Mouse (Mus musculus) limb, embryonic 14.5 days (tissue): ENCODE measurements around the gene Agtpbp1. TPM values are rescaled to one million over a fixed set of nuclear protein-coding genes. Genes with fewer than 3 reads are reported as not detected.

Source experiments
- ATAC-seq: fragments of 200-750 bp; cut with Nextera tagmentation; 2 replicates; pipeline ENCODE4 v1.8.0; 2017; ENCODE audit warnings: low read depth, moderate number of reproducible peaks, moderate TSS enrichment; ENCODE audit not compliant: low FRiP score
- DNase-seq: peaks from one replicate; pipeline ENCODE4 v3.0.0-alpha.2; 2015; ENCODE audit warnings: low spot score
- H3K27ac ChIP-seq: fragments of 300-500 bp; sonication (generic); replicated peaks from 2 replicates; pipeline ENCODE4 v1.5.1; 2014; ENCODE audit warnings: low read depth, mild to moderate bottlenecking, low read length, moderate library complexity, mixed read lengths
- H3K27me3 ChIP-seq: fragments of 300-500 bp; sonication (generic); 2 replicates; pipeline ENCODE4 v1.6.1; 2014; ENCODE audit warnings: low read length, mixed read lengths; ENCODE audit not compliant: control insufficient read depth, insufficient read depth
- H3K36me3 ChIP-seq: fragments of 300-500 bp; sonication (generic); 2 replicates; pipeline ENCODE4 v1.6.1; 2014; ENCODE audit warnings: mild to moderate bottlenecking, low read length, moderate library complexity, mixed read lengths; ENCODE audit not compliant: control insufficient read depth, insufficient read depth
- H3K4me1 ChIP-seq: fragments of 300-500 bp; sonication (generic); 2 replicates; pipeline ENCODE4 v1.6.1; 2014; ENCODE audit warnings: antibody characterized with exemption, low read length, mixed read lengths; ENCODE audit not compliant: control insufficient read depth, insufficient read depth
- H3K4me2 ChIP-seq: fragments of 300-500 bp; sonication (generic); replicated peaks from 2 replicates; pipeline ENCODE4 v1.6.1; 2014; ENCODE audit warnings: low read depth, mild to moderate bottlenecking, low read length, moderate library complexity; ENCODE audit not compliant: severe bottlenecking
- H3K4me3 ChIP-seq: fragments of 300-500 bp; sonication (generic); replicated peaks from 2 replicates; pipeline ENCODE4 v1.5.1; 2014; ENCODE audit warnings: low read length
- H3K9ac ChIP-seq: fragments of 300-500 bp; sonication (generic); 2 replicates; pipeline ENCODE4 v1.6.1; 2014; ENCODE audit warnings: mild to moderate bottlenecking, low read depth, low read length, moderate library complexity; ENCODE audit not compliant: severe bottlenecking
- H3K9me3 ChIP-seq: fragments of 300-500 bp; sonication (generic); 2 replicates; pipeline ENCODE4 v1.6.1; 2016; ENCODE audit warnings: low read length; ENCODE audit not compliant: control insufficient read depth
- POLR2A ChIP-seq: fragments of 200-500 bp; IDR thresholded peaks from 2 replicates; pipeline ENCODE4 v1.8.0; 2012; ENCODE audit warnings: inconsistent platforms, mild to moderate bottlenecking, moderate library complexity, borderline replicate concordance; ENCODE audit not compliant: insufficient read depth, insufficient read length; ENCODE audit errors: extremely low read depth
- WGBS: fragments of 180-500 bp; shearing (Covaris S2); extraction: QIAGEN DNeasy Blood & Tissue Kit; methylation state at CpG from one replicate; pipeline ENCODE4 v1.1.7; 2014; 5-methylcytosine and 5-hydroxymethylcytosine counted together
- polyA plus RNA-seq, 2 experiments: library from polyadenylated mRNA; depleted of rRNA in 1 of 2; stranded (reverse) in 1 of 2; unstranded in 1 of 2; fragments of >200 nt; fragmentation: Nextera tagmentation in 1 of 2; extraction: Ambion mirVana in 1 of 2; gene quantifications; 2 replicates each; pipeline versions ENCODE4 v1.2.1 to v1.2.3; 2012 to 2014

Gene Agtpbp1
- polyA plus RNA-seq, 2 experiments: 13.9 to 16.5 TPM

GRCm38 (mm10) chr13:59562471-59562870, 22.6 kb downstream of the Agtpbp1 start:
- WGBS: 89% methylated on average over 2 of the region's 2 CpGs
- TF ChIP-seq POLR2A: no peak
- H3K9ac ChIP-seq: no peak overlapping the region

GRCm38 (mm10) chr13:59558776-59559175, 26.3 kb downstream of the Agtpbp1 start:
- 85% methylated on average over 5 of the region's 5 CpGs for WGBS
- H3K27me3 ChIP-seq: no peaks in the 10 kb centered on the region
- no peak for ATAC-seq

More at GRCm38 (mm10) chr13:59562471-59562870, 22.6 kb downstream of the Agtpbp1 start:
- Histone ChIP-seq H3K4me1 (no peaks in the 10 kb centered on the region), H3K9me3 (no peaks in the 10 kb centered on the region), H3K27ac (no peak overlapping the region), H3K27me3 (no peaks in the 10 kb centered on the region), H3K4me3 (no peak overlapping the region), H3K36me3 (no peaks in the 10 kb centered on the region), H3K4me2 (no peak overlapping the region)
- ATAC-seq (no peak), DNase-seq (no peak)

GRCm38 (mm10) chr13:59557185-59557985, 27.6 kb downstream of the Agtpbp1 start:
- Histone ChIP-seq H3K27me3 (no peaks in the 10 kb centered on the region), H3K4me2 (peak overlapping the region; percentile 88), H3K9me3 (no peaks in the 10 kb centered on the region), H3K27ac (no peak overlapping the region), H3K4me1 (peaks cover 6% of the 10 kb centered on the region), H3K4me3 (peak overlapping the region; percentile 74), H3K36me3 (no peaks in the 10 kb centered on the region), H3K9ac (peak overlapping the region; percentile 70)
- ATAC-seq (peak; percentile 91), DNase-seq (peak; percentile 77)
- WGBS: under 1% methylated on average over 26 of the region's 73 CpGs
- no peak for TF ChIP-seq POLR2A

More at GRCm38 (mm10) chr13:59558776-59559175, 26.3 kb downstream of the Agtpbp1 start:
- H3K4me1 ChIP-seq: peaks cover 6% of the 10 kb centered on the region
- no peaks in the 10 kb centered on the region for H3K9me3 ChIP-seq
- no peak for DNase-seq
- no peaks in the 10 kb centered on the region for H3K36me3 ChIP-seq
- no peak overlapping the region for H3K9ac ChIP-seq
- no peak overlapping the region for H3K27ac ChIP-seq
- H3K4me3 ChIP-seq: no peak overlapping the region
- TF ChIP-seq POLR2A: no peak
- H3K4me2 ChIP-seq: no peak overlapping the region

- ATAC-seq: peak; percentile 80
- peaks cover 6% of the 10 kb centered on the region for H3K4me1 ChIP-seq
- peak overlapping the region; percentile 88 for H3K4me2 ChIP-seq
- peak overlapping the region; percentile 74 for H3K4me3 ChIP-seq
- TF ChIP-seq POLR2A: no peak
- peak overlapping the region; percentile 70 for H3K9ac ChIP-seq
- no peaks in the 10 kb centered on the region for H3K27me3 ChIP-seq
- H3K9me3 ChIP-seq: no peaks in the 10 kb centered on the region
- H3K27ac ChIP-seq: no peak overlapping the region
- no peak for DNase-seq
- WGBS: 0% methylated on average over 31 of the region's 45 CpGs
- no peaks in the 10 kb centered on the region for H3K36me3 ChIP-seq
Measured at GRCm38 (mm10) chr13:59556670-59557069, 28.4 kb downstream of the Agtpbp1 start.

- Histone ChIP-seq H3K4me1 (peaks cover 6% of the 10 kb centered on the region), H3K27ac (no peak overlapping the region), H3K9ac (no peak overlapping the region), H3K36me3 (no peaks in the 10 kb centered on the region), H3K4me3 (0 out of 2 replicates have a peak overlapping the region, but pooled peaks have one; percentile 74), H3K4me2 (no peak overlapping the region), H3K27me3 (no peaks in the 10 kb centered on the region), H3K9me3 (no peaks in the 10 kb centered on the region)
- ATAC-seq (no peak), DNase-seq (no peak)
- TF ChIP-seq POLR2A: no peak
- WGBS: 79% methylated on average over 8 of the region's 8 CpGs
Measured at GRCm38 (mm10) chr13:59555613-59556192, 29.3 kb downstream of the Agtpbp1 start.
